Comparison of ENCODE assay signal across 9 mouse cellular contexts in genomic region chr8:108820634-108821033, GRCm38 (mm10).
A peak's percentile ranks its signal among the peaks of the same experiment; 100 is the strongest.
DNase-seq lines count a peak whose midpoint lies in the region; ATAC-seq and TF ChIP-seq lines count a peak whose summit lies in the region.
"Had no signal": no experiment of that assay in that cellular context is flagged by ENCODE, and none has a peak within 500 bp of the region (broad histone marks: within the 10 kb centered on the region; RNA-seq: fewer than 3 reads in every experiment).

No protein-coding gene starts in this region.

- ATAC-seq in forebrain, embryonic 14.5 days = peak; percentile 74
- ATAC-seq in lung, postnatal 0 days = peak; percentile 90
- no peak for ATAC-seq in activated CD4-positive, CD25-positive, alpha-beta regulatory T cell, adult 4 months

- no peak overlapping the region for H3K9ac ChIP-seq in forebrain, embryonic 14.5 days (ENCODE audit: low read length)
- H3K9ac ChIP-seq in lung, postnatal 0 days (replicated peaks; ENCODE audit: low read depth) = no peak overlapping the region

- no peak for TF ChIP-seq CTCF in lung, postnatal 0 days (IDR thresholded peaks at IDR 0.05)

- peaks cover 23% of the 10 kb centered on the region for H3K4me1 ChIP-seq in forebrain, embryonic 14.5 days (ENCODE audit: control insufficient read depth, insufficient read depth, low read length)
- H3K4me1 ChIP-seq in lung, postnatal 0 days (ENCODE audit: insufficient read depth, low read depth, low read length) = peaks cover 23% of the 10 kb centered on the region; the same call in 1 of the 2 replicates

- H3K9me3 ChIP-seq in forebrain, embryonic 14.5 days (replicated peaks; ENCODE audit: control insufficient read depth, low read length) = no peaks in the 10 kb centered on the region
- H3K9me3 ChIP-seq in lung, postnatal 0 days (ENCODE audit: low read length) = no peaks in the 10 kb centered on the region

- H3K27me3 ChIP-seq in forebrain, embryonic 14.5 days (replicated peaks; ENCODE audit: control insufficient read depth, insufficient read depth, low read length) = no peaks in the 10 kb centered on the region
- H3K27me3 ChIP-seq in lung, postnatal 0 days (replicated peaks; ENCODE audit: insufficient read depth, low read length) = no peaks in the 10 kb centered on the region

- no peaks in the 10 kb centered on the region for H3K36me3 ChIP-seq in forebrain, embryonic 14.5 days (ENCODE audit: control insufficient read depth, insufficient read depth, low read length)
- H3K36me3 ChIP-seq in lung, postnatal 0 days (ENCODE audit: insufficient read depth, low read length) = no peaks in the 10 kb centered on the region

- no peak overlapping the region for H3K4me3 ChIP-seq in forebrain, embryonic 14.5 days (ENCODE audit: low read depth, low read length)
- peak overlapping the region; percentile 12; the same call in 1 of the 2 replicates for H3K4me3 ChIP-seq in lung, postnatal 0 days (ENCODE audit: low read depth, low read length)

- no peak for TF ChIP-seq EP300 in lung, postnatal 0 days (IDR thresholded peaks at IDR 0.05)

- DNase-seq in heart, adult 11 months = peak; percentile 94
- no peak for DNase-seq in heart, adult 8-10 months (ENCODE audit: low spot score)
- DNase-seq in forebrain, embryonic 14.5 days (ENCODE audit: low spot score) = peak; percentile 65
- peak; percentile 10 to 15 for DNase-seq in kidney, adult 8-10 months
- peak; percentile 92 for DNase-seq in lung, postnatal 0 days (ENCODE audit: low spot score)
- DNase-seq in spleen, postnatal 10 days (ENCODE audit: low spot score in 2 of 2) = peak; percentile 19 to 72
- no peak for DNase-seq in right cerebral cortex, postnatal 4 days

- peak overlapping the region; percentile 24 for H3K4me2 ChIP-seq in forebrain, embryonic 14.5 days (ENCODE audit: low read length)
- peak overlapping the region; percentile 46 for H3K4me2 ChIP-seq in lung, postnatal 0 days (replicated peaks; ENCODE audit: low read depth, low read length)

- WGBS in forebrain, embryonic 14.5 days = 9% methylated on average over 6 of the region's 6 CpGs
- WGBS in lung, postnatal 0 days = 18% methylated on average over 6 of the region's 6 CpGs

- no peak overlapping the region for H3K27ac ChIP-seq in forebrain, embryonic 14.5 days (ENCODE audit: low read depth, low read length)
- peak overlapping the region; percentile 38; the same call in 1 of the 2 replicates for H3K27ac ChIP-seq in lung, postnatal 0 days (ENCODE audit: low read length)
- H3K27ac ChIP-seq: macrophage had no signal

Comparison
In these comparisons a context has a peak if more than half of its experiments do, and no peak if none do; other contexts are left out.
1. DNase-seq: peak in heart, adult 11 months (single experiment), forebrain, embryonic 14.5 days (single experiment), kidney, adult 8-10 months (2 of 2), lung, postnatal 0 days (single experiment) and spleen, postnatal 10 days (2 of 2); none in heart, adult 8-10 months (single experiment) and right cerebral cortex, postnatal 4 days (single experiment).